Mouse (Mus musculus) left cerebral cortex, adult 2 months (tissue): ENCODE data around the gene Gpr1. TPM values are rescaled to one million over a fixed set of nuclear protein-coding genes. Genes with fewer than 3 reads are reported as not detected.

Source experiments
- DNase-seq, 2 experiments: peaks; one replicate each; pipeline ENCODE4 v3.0.0; 2021 to 2022; ENCODE audit warnings: low spot score in 2 of 2, mixed read lengths in 1 of 2; ENCODE audit errors: extremely low spot score in 1 of 2
- H3K27ac ChIP-seq: fragments of 200-600 bp; 2 replicates; pipeline ENCODE4 v1.8.1; 2022
- H3K4me3 ChIP-seq: fragments of 200-600 bp; 2 replicates; pipeline ENCODE4 v1.8.1; 2022
- CTCF ChIP-seq: fragments of 200-600 bp; IDR thresholded peaks from 2 replicates; pipeline ENCODE4 v1.8.1; 2022; ENCODE audit warnings: antibody characterized with exemption, mild to moderate bottlenecking, moderate library complexity
- intact Hi-C: fragments of 180-260 bp; cut with DNase I; formaldehyde crosslinking; loops from one replicate; pipeline ENCODE4 v1.15.1; 2025
- total RNA-seq, 2 experiments: library from RNA; stranded (reverse); gene quantifications; 2 replicates each; pipeline ENCODE4 v1.2.3; 2021

Gpr1 gene
- total RNA-seq, 2 experiments from 2014 or later, result 0.58 to 0.81 TPM

DNA sequence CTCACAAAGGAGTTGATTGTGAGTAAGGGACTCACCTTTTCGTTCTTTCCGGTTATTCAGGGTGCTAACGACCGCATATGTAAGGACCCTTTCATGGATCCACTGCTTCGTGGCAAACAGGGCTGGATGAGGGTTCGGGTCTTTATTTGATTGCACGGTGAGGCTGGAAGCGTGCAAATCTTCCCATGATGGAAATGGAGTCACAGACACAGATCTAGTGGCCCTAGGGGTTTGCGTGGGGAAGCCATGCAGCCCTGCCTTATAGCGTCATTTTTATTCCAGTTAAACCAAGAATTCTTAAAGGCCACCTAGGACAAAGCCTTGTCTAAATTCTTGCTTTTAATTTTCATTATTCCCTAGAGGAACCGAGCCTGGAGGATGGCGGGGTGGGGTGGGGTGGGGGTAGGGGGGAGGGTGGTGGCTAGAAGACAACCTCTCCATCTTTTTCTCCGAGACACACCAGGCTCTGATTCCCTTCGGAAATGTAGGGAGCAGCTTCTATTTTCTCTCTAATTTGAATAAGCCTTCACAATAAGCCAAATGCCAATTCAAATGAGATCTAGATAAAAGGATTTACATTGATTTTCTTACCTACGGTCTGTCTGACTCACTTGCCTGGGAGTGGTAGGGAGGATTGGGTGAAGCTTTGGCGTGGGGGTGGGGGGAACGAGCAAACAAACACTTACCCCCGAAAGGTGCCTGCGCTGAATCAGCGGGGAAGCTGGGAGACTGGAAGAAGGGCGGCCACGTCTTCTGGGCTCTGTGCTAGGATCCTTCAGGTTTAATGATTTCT lies 669 bp downstream of the Gpr1 start:
- no peak for DNase-seq
- H3K4me3 ChIP-seq, result peak overlapping the region; percentile 31
- peak overlapping the region; percentile 55; the same call in 1 of the 2 replicates for H3K27ac ChIP-seq
- TF ChIP-seq CTCF, result no peak
- intact Hi-C loops, result no loop called here

DNA sequence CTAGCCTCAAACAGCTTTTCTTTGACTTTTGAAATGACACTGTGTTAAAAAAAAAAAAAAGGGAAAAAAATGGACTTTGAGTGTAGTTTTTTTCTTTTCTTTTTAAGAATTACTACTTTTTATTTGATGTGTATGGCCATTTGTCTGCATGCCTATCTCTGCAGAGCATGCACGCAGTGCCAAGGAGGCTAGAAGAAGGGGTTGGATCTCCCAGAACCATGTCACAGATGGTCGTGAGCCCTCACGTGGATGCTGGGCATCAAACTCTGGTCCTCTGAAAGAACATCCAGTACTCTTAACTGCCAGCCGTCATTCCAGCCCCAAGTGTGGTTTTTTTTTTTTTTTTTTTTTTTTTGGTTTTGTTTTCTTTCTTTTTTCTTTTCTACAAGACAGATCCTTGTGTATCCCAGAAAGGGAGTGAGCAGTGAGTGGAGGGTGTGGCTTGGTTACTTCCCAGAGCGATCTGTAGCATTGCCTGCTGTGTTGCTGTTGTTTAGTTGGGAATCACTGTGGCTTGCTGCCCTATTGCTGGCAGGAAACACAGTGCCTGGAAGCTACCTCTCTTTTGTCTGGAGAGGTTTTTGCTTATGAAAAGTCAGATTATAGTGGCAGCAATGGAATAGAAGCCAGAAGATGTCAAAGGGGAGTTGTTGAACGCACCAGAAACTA lies 4.3 kb downstream of the Gpr1 start:
- no peak for TF ChIP-seq CTCF
- no peak overlapping the region for H3K4me3 ChIP-seq
- DNase-seq, result no peak
- no peak overlapping the region for H3K27ac ChIP-seq
- intact Hi-C loops, result no loop called here

DNA sequence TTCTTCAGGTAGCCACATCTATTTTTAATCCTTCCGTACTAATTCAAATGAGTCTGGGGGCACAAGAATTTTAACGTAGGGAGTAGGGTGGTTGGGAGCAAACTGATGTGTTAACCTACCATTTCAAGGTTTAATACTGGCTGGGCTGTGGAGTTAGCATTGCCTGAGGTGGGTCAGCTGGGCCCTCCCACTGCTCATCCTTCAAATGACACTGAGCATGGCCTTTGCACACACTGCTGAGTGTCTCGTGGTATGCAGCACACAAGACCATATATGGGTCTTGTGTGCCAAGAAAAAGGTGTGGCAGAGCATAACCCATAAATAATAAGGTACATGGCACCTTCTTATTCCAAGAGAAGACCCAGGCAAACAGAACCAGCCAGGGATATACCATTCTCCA lies 6.7 kb downstream of the Gpr1 start:
- intact Hi-C loops, result no loop called here
- TF ChIP-seq CTCF, result no peak
- Histone ChIP-seq H3K27ac (no peak overlapping the region), H3K4me3 (no peak overlapping the region)
- no peak for DNase-seq

DNA sequence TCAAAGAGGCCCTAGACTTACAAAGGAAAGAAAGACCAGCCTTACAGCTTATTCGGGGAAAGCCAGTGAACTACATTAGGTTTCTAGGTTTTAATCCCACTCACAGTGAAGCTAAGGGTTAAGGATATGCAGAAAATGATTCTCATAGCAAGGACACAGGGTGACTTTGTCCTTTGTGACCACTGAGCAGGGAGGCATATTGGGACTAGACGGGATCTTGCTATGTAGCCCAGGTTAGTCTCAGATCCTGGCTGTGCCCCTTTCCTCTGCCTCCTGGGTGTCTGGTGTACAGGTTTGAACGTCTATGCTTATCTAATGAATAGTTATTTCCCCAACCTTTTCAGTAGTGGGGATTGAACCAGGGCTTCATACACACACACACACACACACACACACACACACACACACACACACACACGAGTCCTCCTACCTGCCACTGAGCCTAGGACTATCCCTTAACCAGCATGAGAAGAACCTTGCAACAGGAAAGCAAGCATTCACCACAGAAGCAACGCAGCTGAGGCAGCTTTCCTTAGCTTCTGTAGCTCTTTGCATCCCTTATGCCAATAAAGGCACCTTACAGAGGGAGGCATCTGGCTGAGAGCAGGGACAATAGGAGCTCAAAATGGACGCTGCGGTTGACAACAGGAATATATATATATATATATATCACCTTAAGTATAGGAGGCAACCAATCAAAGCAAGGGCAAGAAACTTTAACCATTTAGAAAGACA lies 9.5 kb downstream of the Gpr1 start:
- no peak for TF ChIP-seq CTCF
- Histone ChIP-seq H3K4me3 (no peak overlapping the region), H3K27ac (no peak overlapping the region)
- intact Hi-C loops, result no loop called here
- DNase-seq, result no peak

DNA sequence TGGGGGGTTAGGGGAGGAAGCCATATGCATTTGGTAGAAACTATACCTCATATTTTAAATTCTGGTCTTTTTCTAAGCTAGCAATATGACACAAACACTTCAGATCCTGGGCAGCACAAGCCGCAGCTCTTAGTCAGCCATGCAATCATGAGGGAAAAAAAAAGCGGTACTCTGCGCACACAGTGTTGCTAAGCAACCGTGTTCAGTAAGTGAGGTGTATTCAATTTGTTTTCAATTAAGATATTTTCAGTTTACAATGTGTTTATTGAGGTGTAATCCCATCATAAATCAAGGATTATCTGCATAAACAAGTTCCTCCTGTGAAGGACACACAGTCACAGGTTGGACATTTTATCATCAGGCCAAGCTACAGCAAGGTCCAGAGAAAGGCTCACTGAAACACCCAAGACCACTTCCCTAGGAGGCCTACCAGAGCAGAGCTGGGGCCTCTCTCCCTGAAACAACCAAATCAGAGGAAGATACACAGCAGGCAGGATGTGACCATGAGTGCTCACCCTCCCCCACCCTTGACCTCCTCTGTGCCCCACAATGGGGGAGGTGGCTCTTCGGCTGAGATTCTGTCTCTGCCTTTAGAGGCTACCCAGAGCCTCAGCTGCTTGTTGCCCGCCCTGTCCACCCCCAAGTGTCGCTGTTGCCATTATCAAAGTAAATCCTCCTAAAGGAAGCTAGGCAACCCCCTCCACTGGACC lies 10.2 kb downstream of the Gpr1 start:
- TF ChIP-seq CTCF, result peak; percentile 3
- intact Hi-C loops, result no loop called here
- Histone ChIP-seq H3K4me3 (no peak overlapping the region), H3K27ac (no peak overlapping the region)
- peak in 1 of 2 experiments; percentile 45 for DNase-seq

DNA sequence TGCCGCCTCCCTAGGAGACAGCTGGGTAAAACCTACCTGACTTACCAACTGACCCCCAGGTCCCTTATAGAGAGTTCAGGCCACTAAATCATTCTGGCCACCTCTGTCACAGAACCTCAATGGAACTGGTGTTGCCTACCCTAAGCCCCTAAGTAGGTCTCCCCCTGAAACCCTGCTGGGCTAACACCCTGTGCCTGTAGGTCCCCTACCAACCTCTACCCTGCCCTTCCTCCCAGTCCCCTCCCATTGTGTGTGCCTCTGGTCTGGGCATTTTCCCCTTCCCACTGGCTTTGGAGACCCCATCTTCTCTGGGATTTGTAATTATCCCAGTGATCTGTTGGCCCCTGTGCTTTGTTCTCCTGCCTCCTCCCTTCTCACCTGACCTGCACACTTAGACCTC lies 10.9 kb downstream of the Gpr1 start:
- intact Hi-C loops, result no loop called here
- no peak for DNase-seq
- TF ChIP-seq CTCF, result no peak
- Histone ChIP-seq H3K4me3 (no peak overlapping the region), H3K27ac (no peak overlapping the region)

DNA sequence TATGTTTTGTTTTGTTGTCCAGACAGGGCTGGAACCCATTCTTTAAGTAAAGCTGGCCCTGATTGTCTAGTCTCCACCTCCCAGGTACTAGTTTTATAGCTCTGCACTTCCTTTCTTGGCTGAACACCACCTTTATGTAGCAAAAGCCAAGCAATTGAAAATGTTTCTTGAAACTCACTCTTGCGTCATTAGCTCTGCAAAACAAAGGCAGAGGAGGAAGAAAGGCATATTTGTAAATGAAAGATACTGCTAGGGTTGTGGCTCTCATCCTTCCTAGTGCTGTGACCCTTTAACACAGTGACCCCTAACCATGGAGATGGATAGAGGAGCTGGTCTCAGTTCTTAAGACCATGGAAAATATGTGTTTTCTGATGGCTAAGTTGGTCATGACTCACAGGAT lies 12.7 kb downstream of the Gpr1 start:
- Histone ChIP-seq H3K4me3 (no peak overlapping the region), H3K27ac (no peak overlapping the region)
- intact Hi-C loops, result no loop called here
- DNase-seq, result no peak
- TF ChIP-seq CTCF, result no peak

DNA sequence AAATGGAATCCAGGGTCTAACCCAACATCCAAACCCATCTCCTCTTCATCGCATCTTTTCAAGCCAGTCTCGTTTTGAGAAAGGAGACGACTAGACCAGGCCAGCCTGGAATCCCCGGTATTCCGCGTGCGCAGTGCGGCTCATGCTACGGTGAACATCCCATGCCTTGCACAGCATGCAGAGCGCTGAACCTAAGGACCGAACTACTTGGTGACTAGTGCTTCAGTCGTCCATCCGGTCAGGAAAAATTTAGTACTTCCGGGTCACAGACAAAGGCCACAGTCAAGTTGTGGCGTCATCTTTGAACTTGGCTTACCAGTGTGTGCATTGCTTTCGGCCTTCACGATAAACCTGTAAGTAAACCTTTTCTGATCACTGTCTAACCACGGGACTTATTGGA lies 14.0 kb downstream of the Gpr1 start:
- intact Hi-C loops, result no loop called here
- Histone ChIP-seq H3K4me3 (no peak overlapping the region), H3K27ac (no peak overlapping the region)
- TF ChIP-seq CTCF, result no peak
- DNase-seq, result no peak

DNA sequence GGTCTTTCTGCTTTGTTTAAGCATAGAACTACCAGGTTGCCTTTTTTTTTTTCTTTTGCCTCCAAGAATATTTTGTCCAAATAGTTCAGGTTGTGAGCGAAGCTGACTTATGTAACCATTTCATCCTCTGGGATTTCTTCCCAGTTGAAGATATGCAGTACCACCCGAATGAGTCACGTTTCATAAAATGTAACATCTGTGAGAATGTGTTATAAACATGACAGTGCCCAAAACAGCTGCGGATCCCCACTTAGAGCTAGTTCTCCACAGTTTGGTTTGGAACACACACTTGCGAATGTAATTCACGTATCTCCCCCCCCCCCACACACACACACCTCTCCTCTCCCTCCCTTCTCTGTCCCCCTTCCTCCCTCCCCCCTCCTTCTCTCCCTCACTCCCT lies 15.0 kb downstream of the Gpr1 start:
- no peak for DNase-seq
- no peak overlapping the region for H3K27ac ChIP-seq
- TF ChIP-seq CTCF, result no peak

DNA sequence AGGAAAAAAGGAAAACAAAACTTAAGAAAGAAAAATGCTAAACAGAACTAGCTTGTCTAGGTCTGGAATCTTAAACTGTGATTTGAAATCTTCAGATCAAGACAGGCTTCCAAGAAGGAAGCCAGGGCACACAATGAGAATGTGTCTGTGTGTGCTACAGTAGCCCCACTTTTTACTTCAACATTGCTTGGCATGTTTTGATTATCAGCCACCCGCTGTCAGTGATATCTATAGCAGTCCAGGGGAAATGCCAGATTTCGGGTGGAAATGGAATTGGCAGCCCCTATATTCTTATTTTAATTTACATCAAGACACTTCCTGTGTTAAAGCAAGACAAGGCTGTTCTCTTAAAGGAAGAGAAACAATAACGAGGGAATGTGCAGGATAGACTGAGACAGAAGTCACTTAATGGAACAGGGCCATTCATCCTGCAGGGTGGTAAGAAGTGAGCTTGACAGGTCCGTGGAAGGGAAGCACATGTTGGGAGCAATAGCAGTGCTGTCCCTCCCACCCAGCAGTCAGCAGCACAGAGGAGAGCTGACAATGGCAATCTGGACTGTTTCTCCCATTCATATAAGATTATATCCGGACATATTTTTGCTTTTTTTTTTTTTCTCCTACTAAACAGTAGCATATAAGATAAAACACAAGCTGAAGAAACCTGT lies 18.4 kb downstream of the Gpr1 start:
- no peak for TF ChIP-seq CTCF
- intact Hi-C loops, result no loop called here

More for the DNA sequence above, 15.0 kb downstream of the Gpr1 start:
- no peak overlapping the region for H3K4me3 ChIP-seq
- intact Hi-C loops, result no loop called here

More for the DNA sequence above, 18.4 kb downstream of the Gpr1 start:
- Histone ChIP-seq H3K27ac (no peak overlapping the region), H3K4me3 (no peak overlapping the region)
- no peak for DNase-seq
